Mouse (Mus musculus) MEL (cell line): Measurements from ENCODE around the gene Poc1a. TPM values are rescaled to one million over a fixed set of nuclear protein-coding genes. Genes with fewer than 3 reads are reported as not detected.

Source experiments
- DNase-seq: peaks from one replicate; pipeline ENCODE4 v3.0.0; 2011; ENCODE audit warnings: low read depth, low spot score
- H3K27ac ChIP-seq: 2 replicates; pipeline ENCODE4 v1.5.1; 2012; ENCODE audit warnings: low read depth, mild to moderate bottlenecking, control low read depth, low read length, moderate library complexity; ENCODE audit not compliant: control insufficient read depth
- H3K27me3 ChIP-seq, 2 experiments: fragments of 150-350 bp in 1 of 2; sonication (generic) in 1 of 2; 2 replicates each; pipeline ENCODE4 v1.6.1; 2012; ENCODE audit warnings: low read length in 2 of 2, mild to moderate bottlenecking in 2 of 2, improper control_type of control experiment in 1 of 2, moderate library complexity in 1 of 2; ENCODE audit not compliant: insufficient read depth in 2 of 2, control insufficient read depth in 1 of 2
- H3K36me3 ChIP-seq, 2 experiments: 2 replicates each; pipeline ENCODE4 v1.6.1; 2012 to 2014; ENCODE audit warnings: low read length in 2 of 2, improper control_type of control experiment in 1 of 2, inconsistent platforms in 1 of 2, mild to moderate bottlenecking in 1 of 2; ENCODE audit not compliant: insufficient read depth in 2 of 2, control insufficient read depth in 1 of 2
- H3K4me1 ChIP-seq, 2 experiments: fragments of 150-350 bp in 1 of 2; sonication (generic) in 1 of 2; 2 replicates each; pipeline ENCODE4 v1.6.1; 2012; ENCODE audit warnings: low read length in 2 of 2, improper control_type of control experiment in 1 of 2, mild to moderate bottlenecking in 1 of 2; ENCODE audit not compliant: insufficient read depth in 2 of 2, control insufficient read depth in 1 of 2
- H3K4me3 ChIP-seq, 2 experiments: fragments of 150-350 bp in 1 of 2; sonication (generic) in 1 of 2; 2 replicates each; pipeline ENCODE4 v1.5.1; 2012; ENCODE audit warnings: low read depth in 2 of 2, low read length in 2 of 2, mild to moderate bottlenecking in 2 of 2, moderate library complexity in 2 of 2, control low read depth in 1 of 2, improper control_type of control experiment in 1 of 2; ENCODE audit not compliant: control insufficient read depth in 1 of 2, insufficient read depth in 1 of 2
- H3K79me2 ChIP-seq: 2 replicates; pipeline ENCODE4 v1.6.1; 2012; ENCODE audit warnings: mild to moderate bottlenecking, low read length, moderate library complexity; ENCODE audit not compliant: control insufficient read depth, poor library complexity, insufficient read depth
- H3K9ac ChIP-seq: 2 replicates; pipeline ENCODE4 v1.6.1; 2012; ENCODE audit warnings: low read depth, mild to moderate bottlenecking, control low read depth, low read length, moderate library complexity; ENCODE audit not compliant: control insufficient read depth, poor library complexity, severe bottlenecking
- H3K9me3 ChIP-seq: fragments of 150-350 bp; sonication (generic); replicated peaks from 2 replicates; pipeline ENCODE4 v1.6.1; 2012; ENCODE audit warnings: mild to moderate bottlenecking, low read length, improper control_type of control experiment, moderate library complexity; ENCODE audit not compliant: insufficient read depth
- BHLHE40 ChIP-seq: IDR thresholded peaks from 2 replicates; pipeline ENCODE4 v1.6.1; 2012; ENCODE audit warnings: low read depth, mild to moderate bottlenecking, inconsistent platforms, low read length, improper control_type of control experiment, borderline replicate concordance
- EP300 ChIP-seq, 2 experiments: IDR thresholded peaks; 2 replicates each; pipeline ENCODE4 v1.6.1; 2011; ENCODE audit warnings: improper control_type of control experiment in 2 of 2, low read length in 2 of 2, low read depth in 1 of 2, mild to moderate bottlenecking in 1 of 2
- ETS1 ChIP-seq: IDR thresholded peaks from 2 replicates; pipeline ENCODE4 v1.6.1; 2012; ENCODE audit warnings: low read depth, mild to moderate bottlenecking, inconsistent platforms, low read length, improper control_type of control experiment, moderate library complexity
- GABPA ChIP-seq: IDR thresholded peaks from 2 replicates; pipeline ENCODE4 v1.6.1; 2012; ENCODE audit warnings: low read depth, mild to moderate bottlenecking, inconsistent platforms, low read length, improper control_type of control experiment, moderate library complexity
- GATA1 ChIP-seq: IDR thresholded peaks from 2 replicates; pipeline ENCODE4 v1.6.1; 2011; ENCODE audit warnings: low read depth, low read length, improper control_type of control experiment
- HCFC1 ChIP-seq: IDR thresholded peaks from 2 replicates; pipeline ENCODE4 v1.6.1; 2012; ENCODE audit warnings: low read depth, mild to moderate bottlenecking, inconsistent platforms, low read length, improper control_type of control experiment, moderate library complexity
- JUND ChIP-seq: IDR thresholded peaks from 2 replicates; pipeline ENCODE4 v1.6.1; 2011; ENCODE audit warnings: low read depth, mild to moderate bottlenecking, improper control_type of control experiment, low read length
- KAT2A ChIP-seq: conservative IDR thresholded peaks from 2 replicates; pipeline ENCODE4 v1.6.1; 2012; ENCODE audit warnings: low read depth, low read length, improper control_type of control experiment, inconsistent platforms
- MEF2A ChIP-seq: IDR thresholded peaks from 2 replicates; pipeline ENCODE4 v1.6.1; 2014; ENCODE audit warnings: low read depth, mild to moderate bottlenecking, inconsistent platforms, low read length, improper control_type of control experiment; ENCODE audit not compliant: poor library complexity, insufficient replicate concordance, severe bottlenecking; ENCODE audit errors: extremely low read depth
- MXI1 ChIP-seq: IDR thresholded peaks from 2 replicates; pipeline ENCODE4 v1.6.1; 2011; ENCODE audit warnings: mild to moderate bottlenecking, low read depth, low read length, improper control_type of control experiment
- MYC ChIP-seq: IDR thresholded peaks from 2 replicates; pipeline ENCODE4 v1.6.1; 2011; ENCODE audit warnings: low read depth, mild to moderate bottlenecking, low read length, improper control_type of control experiment, moderate library complexity
- NRF1 ChIP-seq: IDR thresholded peaks from 2 replicates; pipeline ENCODE4 v1.6.1; 2014; ENCODE audit warnings: low read depth, mild to moderate bottlenecking, inconsistent platforms, low read length, improper control_type of control experiment, moderate library complexity; ENCODE audit not compliant: poor library complexity, insufficient read depth, severe bottlenecking
- POLR2AphosphoS2 ChIP-seq: IDR thresholded peaks from 2 replicates; pipeline ENCODE4 v1.6.1; 2011; ENCODE audit warnings: low read length, improper control_type of control experiment
- TAL1 ChIP-seq: IDR thresholded peaks from 2 replicates; pipeline ENCODE4 v1.6.1; 2012; ENCODE audit warnings: mild to moderate bottlenecking, inconsistent platforms, low read length, moderate library complexity, mixed read lengths
- TBP ChIP-seq: IDR thresholded peaks from 2 replicates; pipeline ENCODE4 v1.8.0; 2011; ENCODE audit warnings: low read depth, low read length, improper control_type of control experiment
- TCF12 ChIP-seq: IDR thresholded peaks from 2 replicates; pipeline ENCODE4 v1.6.1; 2014; ENCODE audit warnings: low read depth, mild to moderate bottlenecking, inconsistent platforms, low read length, improper control_type of control experiment, moderate library complexity
- UBTF ChIP-seq: IDR thresholded peaks from 2 replicates; pipeline ENCODE4 v1.6.1; 2012; ENCODE audit warnings: low read depth, mild to moderate bottlenecking, inconsistent platforms, low read length, improper control_type of control experiment, moderate library complexity, borderline replicate concordance; ENCODE audit not compliant: insufficient read depth
- ZC3H11A ChIP-seq: IDR thresholded peaks from 2 replicates; pipeline ENCODE4 v1.6.1; 2012; ENCODE audit warnings: low read depth, mild to moderate bottlenecking, inconsistent platforms, low read length, improper control_type of control experiment
- polyA plus RNA-seq, 2 experiments: library from polyadenylated mRNA; stranded (reverse) in 1 of 2; unstranded in 1 of 2; fragments of >175 nt in 1 of 2; fragments of >200 nt in 1 of 2; gene quantifications; 2 replicates each; pipeline versions ENCODE4 v1.2.1 to v1.2.4; 2012; ENCODE audit warnings: low replicate concordance in 2 of 2, low read depth in 1 of 2; ENCODE audit not compliant: insufficient read length in 2 of 2, insufficient read depth in 1 of 2, missing spikeins in 1 of 2
- total RNA-seq: library from RNA; depleted of rRNA; stranded (reverse); fragments of 300-350 nt; gene quantifications from 2 replicates; pipeline ENCODE4 v1.2.3, GENCODE M21; 2012; rRNA removed

Poc1a gene
- total and polyA plus RNA-seq, 3 experiments: 33.8 to 41.3 TPM; not detected in 1

GRCm38 (mm10) chr9:106398667-106399311 lies 117.9 kb downstream of the Poc1a start:
- no peaks in the 10 kb centered on the region for H3K79me2 ChIP-seq
- no peaks in the 10 kb centered on the region for H3K9me3 ChIP-seq
- H3K4me3 ChIP-seq: no peak overlapping the region
- H3K27ac ChIP-seq: no peak overlapping the region
- TF ChIP-seq BHLHE40 (no peak), TBP (0 out of 2 replicates have a peak, but pooled peaks have one; percentile 21), ZC3H11A (no peak), MYC (peak; percentile 45; the same call in 1 of the 2 replicates), MEF2A (no peak), TCF12 (peak; percentile 61; the same call in 1 of the 2 replicates), JUND (no peak), GABPA (no peak), EP300 (IDR thresholded peaks at IDR 0.05; ENCODE audit: low read depth in 1 of 2, low read length in 2 of 2) (peak; percentile 49 to 57; a peak in 3 of 4 replicates), NRF1 (no peak), TAL1 (peak; percentile 74), UBTF (no peak), HCFC1 (no peak), ETS1 (no peak), GATA1 (peak; percentile 93), MXI1 (no peak)
- peaks cover 3 to 15% of the 10 kb centered on the region in 2 experiments; a peak in 3 of 4 replicates for H3K4me1 ChIP-seq
- peak; percentile 87 for DNase-seq
- peaks cover 0 to 6% of the 10 kb centered on the region in 2 experiments; a peak in 2 of 4 replicates for H3K36me3 ChIP-seq
- no peaks in the 10 kb centered on the region; a peak in 1 of 4 replicates for H3K27me3 ChIP-seq
- H3K9ac ChIP-seq: no peak overlapping the region

GRCm38 (mm10) chr9:106399808-106400207 lies 118.9 kb downstream of the Poc1a start:
- no peak overlapping the region for H3K27ac ChIP-seq
- no peak for DNase-seq
- H3K4me3 ChIP-seq: no peak overlapping the region
- peaks cover 0 to 6% of the 10 kb centered on the region in 2 experiments; a peak in 2 of 4 replicates for H3K36me3 ChIP-seq
- peaks cover 3 to 15% of the 10 kb centered on the region in 2 experiments; a peak in 3 of 4 replicates for H3K4me1 ChIP-seq
- no peaks in the 10 kb centered on the region for H3K79me2 ChIP-seq
- no peaks in the 10 kb centered on the region; a peak in 1 of 4 replicates for H3K27me3 ChIP-seq
- no peak overlapping the region for H3K9ac ChIP-seq
- H3K9me3 ChIP-seq: no peaks in the 10 kb centered on the region
- TF ChIP-seq KAT2A (no peak), BHLHE40 (no peak), POLR2AphosphoS2 (no peak)

Other genes starting within 250 kb of the Poc1a start
- not detected in 2 replicates for gene Col6a4, start 184.3 kb upstream of the Poc1a start, total RNA-seq
- not detected for gene Col6a4, start 184.3 kb upstream of the Poc1a start, polyA plus RNA-seq
- 3.1 and 3.2 TPM in 2 replicates for gene Glyctk, start 122.9 kb upstream of the Poc1a start, total RNA-seq
- 1 to 10 TPM in 1 of 2 experiments, not detected in 1; 3.3 TPM for gene Glyctk, start 122.9 kb upstream of the Poc1a start, polyA plus RNA-seq
- gene Wdr82, start 110.1 kb upstream of the Poc1a start, total RNA-seq: 72.2 and 78.0 TPM in 2 replicates
- 100 to 1,000 TPM in 1 of 2 experiments, 10 to 100 TPM in 1; 41.7 to 108 TPM for gene Wdr82, start 110.1 kb upstream of the Poc1a start, polyA plus RNA-seq
- 29.4 and 34.2 TPM in 2 replicates for gene Ppm1m, start 81.3 kb upstream of the Poc1a start, total RNA-seq
- gene Ppm1m, start 81.3 kb upstream of the Poc1a start, polyA plus RNA-seq: 10 to 100 TPM in 1 of 2 experiments, not detected in 1; 47.2 TPM
- 63.9 and 66.8 TPM in 2 replicates for gene Twf2, start 78.0 kb upstream of the Poc1a start, total RNA-seq
- 100 to 1,000 TPM in 1 of 2 experiments, not detected in 1; 101 TPM for gene Twf2, start 78.0 kb upstream of the Poc1a start, polyA plus RNA-seq
- not detected in 2 replicates for gene Tlr9, start 58.5 kb upstream of the Poc1a start, total RNA-seq
- not detected for gene Tlr9, start 58.5 kb upstream of the Poc1a start, polyA plus RNA-seq
- 14.4 and 19.8 TPM in 2 replicates for gene Alas1, start 32.4 kb upstream of the Poc1a start, total RNA-seq
- 10 to 100 TPM in 1 of 2 experiments, not detected in 1; 15.3 TPM for gene Alas1, start 32.4 kb upstream of the Poc1a start, polyA plus RNA-seq
- 5.4 and 5.5 TPM in 2 replicates for gene Dusp7, start 87.6 kb downstream of the Poc1a start, total RNA-seq
- gene Dusp7, start 87.6 kb downstream of the Poc1a start, polyA plus RNA-seq: 10 to 100 TPM in 1 of 2 experiments, not detected in 1; 12.2 TPM
- 49.4 and 60.8 TPM in 2 replicates for gene Rpl29, start 148.4 kb downstream of the Poc1a start, total RNA-seq
- 100 to 1,000 TPM in 1 of 2 experiments, not detected in 1; 761 TPM for gene Rpl29, start 148.4 kb downstream of the Poc1a start, polyA plus RNA-seq
- 38.7 and 40.9 TPM in 2 replicates for gene Acy1, start 157.3 kb downstream of the Poc1a start, total RNA-seq
- gene Acy1, start 157.3 kb downstream of the Poc1a start, polyA plus RNA-seq: 10 to 100 TPM in 1 of 2 experiments, not detected in 1; 61.5 TPM
- gene Abhd14b, start 166.4 kb downstream of the Poc1a start, total RNA-seq: 2.7 and 3.4 TPM in 2 replicates
- 1 to 10 TPM in 1 of 2 experiments, not detected in 1; 6.5 TPM for gene Abhd14b, start 166.4 kb downstream of the Poc1a start, polyA plus RNA-seq
- 22.8 and 25.1 TPM in 2 replicates for gene Abhd14a, start 166.6 kb downstream of the Poc1a start, total RNA-seq
- gene Abhd14a, start 166.6 kb downstream of the Poc1a start, polyA plus RNA-seq: 10 to 100 TPM in 1 of 2 experiments, not detected in 1; 48.7 TPM
- gene Pcbp4, start 172.2 kb downstream of the Poc1a start, total RNA-seq: 7.7 and 9.2 TPM in 2 replicates
- 10 to 100 TPM in 1 of 2 experiments, not detected in 1; 36.6 TPM for gene Pcbp4, start 172.2 kb downstream of the Poc1a start, polyA plus RNA-seq
- gene Gpr62, start 184.9 kb downstream of the Poc1a start, total RNA-seq: not detected in 2 replicates
- under 1 TPM in 1 of 2 experiments, not detected in 1; 0.10 TPM for gene Gpr62, start 184.9 kb downstream of the Poc1a start, polyA plus RNA-seq
- gene Rrp9, start 194.9 kb downstream of the Poc1a start, total RNA-seq: 226 and 315 TPM in 2 replicates
- 100 to 1,000 TPM in 1 of 2 experiments, not detected in 1; 395 TPM for gene Rrp9, start 194.9 kb downstream of the Poc1a start, polyA plus RNA-seq
- gene Parp3, start 195.9 kb downstream of the Poc1a start, total RNA-seq: 1.4 and 2.2 TPM in 2 replicates
- 1 to 10 TPM in 1 of 2 experiments, not detected in 1; 5.0 TPM for gene Parp3, start 195.9 kb downstream of the Poc1a start, polyA plus RNA-seq
- gene Iqcf1, start 218.9 kb downstream of the Poc1a start, total RNA-seq: 0.39 TPM in 1 of 2 replicates, not detected in the other
- under 1 TPM in 1 of 2 experiments, not detected in 1; 0.52 TPM for gene Iqcf1, start 218.9 kb downstream of the Poc1a start, polyA plus RNA-seq
- gene Iqcf5, start 233.5 kb downstream of the Poc1a start, total RNA-seq: 0.81 and 1.0 TPM in 2 replicates
- 1 to 10 TPM in 1 of 2 experiments, not detected in 1; 1.5 TPM for gene Iqcf5, start 233.5 kb downstream of the Poc1a start, polyA plus RNA-seq